In genomic region chr11:107794547-107795269, GRCm38 (mm10) we compare ENCODE assay signal across 7 mouse cellular contexts. TPM values are rescaled to one million over a fixed set of nuclear protein-coding genes. Genes with fewer than 3 reads are reported as not detected.
DNase-seq lines count a peak whose midpoint lies in the region; ATAC-seq and TF ChIP-seq lines count a peak whose summit lies in the region.

TSS of gene Cacng4 (minus strand) at chr11:107794557.

- no peak within 1 kb of the TSS for H3K27ac ChIP-seq in cortical plate, adult 2 months (ENCODE audit: insufficient read depth, low read length)
- no peak within 1 kb of the TSS for H3K27ac ChIP-seq in heart, embryonic 15.5 days
- H3K27ac ChIP-seq in midbrain, postnatal 0 days (ENCODE audit: low read depth, low read length), result peak within 1 kb of the TSS; percentile 96

- no peaks in the 10 kb centered on the region for H3K9me3 ChIP-seq in heart, embryonic 15.5 days (replicated peaks)
- no peaks in the 10 kb centered on the region for H3K9me3 ChIP-seq in midbrain, postnatal 0 days (ENCODE audit: low read length)

- no peak for TF ChIP-seq CTCF in cortical plate, adult 2 months (IDR thresholded peaks at IDR 0.05; ENCODE audit: extremely low read depth, insufficient read depth, low read length)
- no peak for TF ChIP-seq CTCF in midbrain, postnatal 0 days (IDR thresholded peaks at IDR 0.05)

- TF ChIP-seq POLR2A in cortical plate, adult 2 months (IDR thresholded peaks at IDR 0.05; ENCODE audit: extremely low read depth, insufficient read depth, low read length), result no peak

- H3K36me3 ChIP-seq in heart, embryonic 15.5 days, result no peaks in the 10 kb centered on the region
- peaks cover 5% of the 10 kb centered on the region for H3K36me3 ChIP-seq in midbrain, postnatal 0 days (ENCODE audit: insufficient read depth, low read length)

- DNase-seq in left cerebral cortex, adult 18-20 months (ENCODE audit: low spot score in 2 of 2), result peak in 1 of 2 experiments; percentile 40
- DNase-seq in left cerebral cortex, adult 11 months (ENCODE audit: low spot score), result no peak
- DNase-seq in left cerebral cortex, postnatal 14 days (ENCODE audit: low spot score in 2 of 2), result peak in 1 of 2 experiments; percentile 65
- DNase-seq in midbrain, postnatal 0 days (ENCODE audit: low spot score), result peak; percentile 75
- DNase-seq in yolk sac, embryonic 10.5 days (ENCODE audit: low spot score), result peak; percentile 5

- H3K4me1 ChIP-seq in cortical plate, adult 2 months (ENCODE audit: control insufficient read depth, insufficient read depth, low read length), result peaks cover 5% of the 10 kb centered on the region
- H3K4me1 ChIP-seq in heart, embryonic 15.5 days (replicated peaks), result peaks cover 27% of the 10 kb centered on the region
- peaks cover 10% of the 10 kb centered on the region; the same call in 1 of the 2 replicates for H3K4me1 ChIP-seq in midbrain, postnatal 0 days (ENCODE audit: insufficient read depth, low read length)

- peak within 1 kb of the TSS; percentile 87 for H3K4me3 ChIP-seq in cortical plate, adult 2 months (ENCODE audit: insufficient read depth, low read length)
- H3K4me3 ChIP-seq in heart, embryonic 15.5 days, result peak within 1 kb of the TSS; percentile 57
- H3K4me3 ChIP-seq in midbrain, postnatal 0 days (ENCODE audit: low read depth, low read length), result peak within 1 kb of the TSS; percentile 81

- peaks cover 98% of the 10 kb centered on the region for H3K27me3 ChIP-seq in heart, embryonic 15.5 days
- H3K27me3 ChIP-seq in midbrain, postnatal 0 days (ENCODE audit: insufficient read depth, low read length), result no peaks in the 10 kb centered on the region

- ATAC-seq in heart, embryonic 15.5 days (replicated peaks; ENCODE audit: insufficient number of reproducible peaks, insufficient read depth, low FRiP score, low read depth), result 0 out of 2 replicates have a peak, but pooled peaks have one; percentile 18
- peak; percentile 61 for ATAC-seq in midbrain, postnatal 0 days (ENCODE audit: low FRiP score)

- H3K9ac ChIP-seq in heart, embryonic 15.5 days, result peak within 1 kb of the TSS; percentile 44; the same call in 1 of the 2 replicates
- peak within 1 kb of the TSS; percentile 94 for H3K9ac ChIP-seq in midbrain, postnatal 0 days (replicated peaks; ENCODE audit: low read length, poor library complexity, severe bottlenecking)

- under 1% methylated on average over 32 of the region's 73 CpGs for WGBS in heart, embryonic 15.5 days
- WGBS in midbrain, postnatal 0 days, result 4% methylated on average over 9 of the region's 73 CpGs

- peak within 1 kb of the TSS; percentile 99 for H3K4me2 ChIP-seq in heart, embryonic 15.5 days
- peak within 1 kb of the TSS; percentile 82 for H3K4me2 ChIP-seq in midbrain, postnatal 0 days (ENCODE audit: low read depth, low read length, poor library complexity, severe bottlenecking)

- intact Hi-C loops in left cerebral cortex, postnatal 14 days (cut with DNase I), result loop anchor here (5.0 kb wide), 1 partner anchor 167 kb away; no protein-coding TSS in a partner anchor

RNA-seq across cellular contexts. Expression of gene Cacng4, which starts in this region (rescaled TPM):
- total RNA-seq in left cerebral cortex, adult 18-20 months (2021), result 10 to 100 TPM; 26.6 to 29.1 TPM
- polyA plus RNA-seq in cortical plate, adult 2 months (2012; rRNA removed), result 20.2 and 25.5 TPM in 2 replicates
- polyA plus RNA-seq in heart, embryonic 15.5 days (2015; fragmentation: Nextera tagmentation; extraction: Ambion mirVana), result 0.54 and 1.2 TPM in 2 replicates
- total RNA-seq in left cerebral cortex, postnatal 14 days (2021), result 10 to 100 TPM; 55.4 to 56.2 TPM
- total RNA-seq in midbrain, postnatal 0 days (2014; rRNA removed), result 112 TPM in 2 replicates
- 58.4 and 61.7 TPM in 2 replicates for polyA plus RNA-seq in midbrain, postnatal 0 days (2015; fragmentation: Nextera tagmentation; extraction: Ambion mirVana)
